Mouse (Mus musculus) left cerebral cortex, adult 2 months (tissue): ENCODE measurements around the gene Gm14743. TPM values are rescaled to one million over a fixed set of nuclear protein-coding genes. Genes with fewer than 3 reads are reported as not detected.
"Not testable (repeated sequence)": the region's sequence is repeated elsewhere in the genome, so short reads cannot be mapped to it uniquely, and the experiment has no call there.

Source experiments
- DNase-seq, 2 experiments: peaks; one replicate each; pipeline ENCODE4 v3.0.0; 2021 to 2022; ENCODE audit warnings: low spot score in 2 of 2, mixed read lengths in 1 of 2; ENCODE audit errors: extremely low spot score in 1 of 2
- H3K27ac ChIP-seq: fragments of 200-600 bp; 2 replicates; pipeline ENCODE4 v1.8.1; 2022
- H3K4me3 ChIP-seq: fragments of 200-600 bp; 2 replicates; pipeline ENCODE4 v1.8.1; 2022
- CTCF ChIP-seq: fragments of 200-600 bp; IDR thresholded peaks from 2 replicates; pipeline ENCODE4 v1.8.1; 2022; ENCODE audit warnings: antibody characterized with exemption, mild to moderate bottlenecking, moderate library complexity
- intact Hi-C: fragments of 180-260 bp; cut with DNase I; formaldehyde crosslinking; loops from one replicate; pipeline ENCODE4 v1.15.1; 2025
- long read RNA-seq, 2 experiments: library from polyadenylated mRNA; stranded (forward); transcript quantifications; one replicate each; pipeline ENCODE4 v2.0.0; 2021; ENCODE audit warnings: borderline mapping rate in 2 of 2
- total RNA-seq, 2 experiments: library from RNA; stranded (reverse); gene quantifications; 2 replicates each; pipeline ENCODE4 v1.2.3; 2021

Gm14743 gene
- not detected for total RNA-seq
- long read RNA-seq, experiment 1, result 0 reads
- long read RNA-seq, experiment 2, result 0 reads

- H3K27ac ChIP-seq, H3K4me3 ChIP-seq, DNase-seq, intact Hi-C loops: not testable (repeated sequence)
Observed at GRCm38 (mm10) chrX:78245821-78246220, at the start of gene Gm14743. Gene Gm14743 (minus strand): TSS chrX:78245921.

- H3K27ac ChIP-seq, result no peak overlapping the region
- intact Hi-C loops, result no loop called here
- no peak for TF ChIP-seq CTCF
- no peak overlapping the region for H3K4me3 ChIP-seq
- no peak for DNase-seq
Observed at GRCm38 (mm10) chrX:78202829-78203228, 42.9 kb downstream of the Gm14743 start.

- intact Hi-C loops, H3K27ac ChIP-seq, H3K4me3 ChIP-seq, DNase-seq: not testable (repeated sequence)
Observed at GRCm38 (mm10) chrX:78202220-78202619, 43.5 kb downstream of the Gm14743 start.

Other genes with a start within 250 kb of the Gm14743 start
- not detected for gene Obp1a, start 154.5 kb downstream of the Gm14743 start, total RNA-seq
- not detected for gene Gm5938, start 120.5 kb downstream of the Gm14743 start, total RNA-seq
- gene Obp1b, start 59.1 kb downstream of the Gm14743 start, total RNA-seq, result not detected
- gene 4930480E11Rik, start 123.7 kb upstream of the Gm14743 start, total RNA-seq, result not detected